In the genomic region with DNA sequence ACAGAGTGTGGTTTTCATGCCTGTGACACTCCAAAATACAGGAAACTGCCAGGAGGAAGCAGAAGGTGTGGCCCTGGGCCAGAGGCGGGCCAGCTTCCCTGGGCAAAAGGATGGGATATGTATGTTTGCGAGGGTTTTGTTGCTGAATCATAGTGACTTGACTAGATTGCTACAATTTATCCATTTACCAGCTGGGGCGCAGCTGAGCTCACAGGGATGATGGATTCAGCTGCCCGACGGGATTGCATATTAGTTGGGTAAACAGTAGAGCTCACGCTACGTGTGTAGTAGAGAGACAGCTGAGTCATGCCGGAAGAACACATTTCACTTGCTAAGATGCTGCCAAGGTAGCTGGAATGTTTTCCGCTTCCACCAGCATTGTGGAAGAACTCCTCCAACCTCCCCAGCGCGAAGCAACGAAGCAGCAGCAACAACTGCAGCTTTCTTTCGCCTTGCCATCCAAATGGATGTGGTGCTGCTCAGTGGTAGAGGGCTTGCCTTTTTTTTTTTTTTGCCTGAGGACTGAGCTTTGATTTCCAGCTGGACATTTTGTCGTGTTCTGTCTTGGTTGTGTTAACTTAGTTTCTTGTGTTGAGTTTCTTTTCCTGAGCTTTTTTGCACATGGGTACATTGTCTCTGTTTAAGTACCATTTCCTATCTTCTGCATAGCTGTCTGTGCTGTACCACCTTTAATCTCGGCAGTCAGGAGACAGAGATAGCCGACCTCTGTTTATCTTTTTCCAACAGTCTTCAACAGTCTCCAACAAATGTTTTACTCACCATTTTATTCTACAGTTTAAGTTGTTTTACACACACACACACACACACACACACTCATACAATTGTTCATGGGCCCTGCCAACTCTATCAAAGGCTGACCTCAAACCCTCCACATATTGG, we compare ENCODE assay signal across 7 mouse cellular contexts. TPM values are rescaled to one million over a fixed set of nuclear protein-coding genes. Genes with fewer than 3 reads are reported as not detected.
DNase-seq lines count a peak whose midpoint lies in the region; ATAC-seq lines count a peak whose summit lies in the region.

Gene Gstp2 (minus strand): TSS at position 58 of the 900 bp plus-strand sequence.

- H3K27ac ChIP-seq in hindbrain, embryonic 13.5 days: no peak within 1 kb of the TSS

- no peaks in the 10 kb centered on the region for H3K27me3 ChIP-seq in hindbrain, embryonic 13.5 days

- 0 out of 2 replicates have a peak within 1 kb of the TSS, but pooled peaks have one; percentile 29 for H3K4me2 ChIP-seq in hindbrain, embryonic 13.5 days

- no peak for ATAC-seq in hindbrain, embryonic 13.5 days (ENCODE audit: low FRiP score)

- peak; percentile 96 for DNase-seq in ZHBTc4 (ENCODE audit: low read depth, low spot score)
- peak; percentile 84 for DNase-seq in cerebellum, adult 11-12 months
- peak; percentile 55 to 56 for DNase-seq in frontal cortex, postnatal 25 days (ENCODE audit: low spot score in 2 of 2)
- peak; percentile 70 to 72 for DNase-seq in layer of hippocampus, postnatal 36 days
- DNase-seq in lung, postnatal 25 days (ENCODE audit: low spot score): peak; percentile 93
- DNase-seq in skeletal muscle tissue, adult 2 months (ENCODE audit: low read depth, low spot score): peak; percentile 90

- H3K9ac ChIP-seq in hindbrain, embryonic 13.5 days: no peak within 1 kb of the TSS

- H3K4me1 ChIP-seq in hindbrain, embryonic 13.5 days (replicated peaks): no peaks in the 10 kb centered on the region

- no peaks in the 10 kb centered on the region for H3K36me3 ChIP-seq in hindbrain, embryonic 13.5 days

- no peaks in the 10 kb centered on the region for H3K9me3 ChIP-seq in hindbrain, embryonic 13.5 days

- H3K4me3 ChIP-seq in hindbrain, embryonic 13.5 days: no peak within 1 kb of the TSS

- WGBS in hindbrain, embryonic 13.5 days: 55% methylated on average over 16 of the region's 16 CpGs

RNA-seq across cellular contexts. Expression of gene Gstp2, which starts in this region (rescaled TPM):
- 1.4 and 4.4 TPM in 2 replicates for polyA plus RNA-seq in hindbrain, embryonic 13.5 days (2015; fragmentation: Nextera tagmentation; extraction: Ambion mirVana)
- 10 to 100 TPM; 36.3 to 43.5 TPM for total RNA-seq in layer of hippocampus, postnatal 36 days (2021)
